ENCODE assay signal across 8 mouse cellular contexts in the genomic region with DNA sequence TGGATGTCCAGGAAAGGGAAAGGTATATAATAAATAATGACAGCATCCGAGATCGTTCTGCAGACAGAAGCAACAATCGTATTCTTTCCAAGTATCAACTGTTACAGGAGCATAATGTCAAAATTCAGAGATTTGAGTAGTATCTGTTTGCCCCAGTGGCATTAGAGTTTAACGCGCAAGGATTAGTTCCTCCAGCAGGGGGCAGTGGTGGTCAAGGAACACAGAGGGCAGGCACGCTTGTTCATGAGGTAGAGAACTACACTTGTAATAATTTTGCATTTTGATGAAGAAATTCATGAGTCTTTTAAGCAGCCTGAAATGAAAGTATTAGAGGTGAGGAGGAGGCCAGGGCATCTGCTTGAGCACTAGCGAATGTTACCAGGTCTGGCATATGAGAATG. TPM values are rescaled to one million over a fixed set of nuclear protein-coding genes. Genes with fewer than 3 reads are reported as not detected.
DNase-seq lines count a peak whose midpoint lies in the region; ATAC-seq and TF ChIP-seq lines count a peak whose summit lies in the region.
"Had no signal": no experiment of that assay in that cellular context is flagged by ENCODE, and none has a peak within 500 bp of the region (broad histone marks: within the 10 kb centered on the region; RNA-seq: fewer than 3 reads in every experiment).

No protein-coding gene starts in this region.

- TF ChIP-seq EP300 in MEL (IDR thresholded peaks at IDR 0.05; ENCODE audit: low read depth in 1 of 2, low read length in 2 of 2), result no peak

- intact Hi-C loops in left cerebral cortex, adult 2 months (cut with DNase I), result loop anchor here (1.0 to 5.0 kb wide), 4 partner anchors 63 to 676 kb away; no protein-coding TSS in a partner anchor

- ATAC-seq in embryonic facial prominence, embryonic 11.5 days (replicated peaks; ENCODE audit: insufficient number of reproducible peaks, low FRiP score, low TSS enrichment, low read depth), result no peak
- ATAC-seq in midbrain, embryonic 14.5 days (ENCODE audit: low FRiP score, low TSS enrichment), result no peak

- no peak overlapping the region for H3K4me2 ChIP-seq in embryonic facial prominence, embryonic 11.5 days (ENCODE audit: low read depth, low read length)
- H3K4me2 ChIP-seq in midbrain, embryonic 14.5 days (ENCODE audit: low read length), result no peak overlapping the region
- H3K4me2 ChIP-seq: limb, embryonic 13.5 days had no signal

- H3K36me3 ChIP-seq in MEL (ENCODE audit: control insufficient read depth in 1 of 2, insufficient read depth in 2 of 2, low read length in 2 of 2), result peaks cover 0 to 11% of the 10 kb centered on the region in 2 experiments; a peak in 2 of 4 replicates
- H3K36me3 ChIP-seq in embryonic facial prominence, embryonic 11.5 days (replicated peaks; ENCODE audit: control insufficient read depth, insufficient read depth, low read depth, low read length), result no peaks in the 10 kb centered on the region
- H3K36me3 ChIP-seq in midbrain, embryonic 14.5 days (ENCODE audit: control insufficient read depth, insufficient read depth, low read length), result no peaks in the 10 kb centered on the region
- H3K36me3 ChIP-seq: limb, embryonic 13.5 days had no signal

- TF ChIP-seq CTCF in MEL (IDR thresholded peaks at IDR 0.05 in 2 of 3, conservative IDR thresholded peaks at IDR 0.05 in 1 of 3; ENCODE audit: control insufficient read depth in 1 of 3, insufficient read depth in 1 of 3, low read depth in 2 of 3, low read length in 3 of 3, poor library complexity in 1 of 3, severe bottlenecking in 1 of 3), result peak; percentile 80 to 95 (median 92)
- peak; percentile 88 for TF ChIP-seq CTCF in left cerebral cortex, adult 2 months (IDR thresholded peaks at IDR 0.05)

- H3K27me3 ChIP-seq in MEL (ENCODE audit: control insufficient read depth in 1 of 2, insufficient read depth in 2 of 2, low read length in 2 of 2), result no peaks in the 10 kb centered on the region
- H3K27me3 ChIP-seq in embryonic facial prominence, embryonic 11.5 days (ENCODE audit: control insufficient read depth, insufficient read depth, low read length), result no peaks in the 10 kb centered on the region
- H3K27me3 ChIP-seq in midbrain, embryonic 14.5 days (ENCODE audit: control insufficient read depth, insufficient read depth, low read length), result no peaks in the 10 kb centered on the region
- H3K27me3 ChIP-seq: limb, embryonic 13.5 days had no signal

- H3K9ac ChIP-seq in MEL (ENCODE audit: control insufficient read depth, low read depth, low read length, poor library complexity, severe bottlenecking), result no peak overlapping the region
- no peak overlapping the region for H3K9ac ChIP-seq in embryonic facial prominence, embryonic 11.5 days (replicated peaks; ENCODE audit: low read length)
- H3K9ac ChIP-seq in midbrain, embryonic 14.5 days (replicated peaks; ENCODE audit: low read length), result no peak overlapping the region
- H3K9ac ChIP-seq: limb, embryonic 13.5 days had no signal

- no peak for TF ChIP-seq POLR2A in MEL (IDR thresholded peaks at IDR 0.05; ENCODE audit: control insufficient read depth in 1 of 2, insufficient read depth in 1 of 2, low read depth in 1 of 2, low read length in 2 of 2, poor library complexity in 1 of 2)

- H3K27ac ChIP-seq in MEL (ENCODE audit: control insufficient read depth, low read depth, low read length), result no peak overlapping the region
- no peak overlapping the region for H3K27ac ChIP-seq in embryonic facial prominence, embryonic 11.5 days (replicated peaks; ENCODE audit: low read depth, low read length)
- no peak overlapping the region for H3K27ac ChIP-seq in left cerebral cortex, adult 2 months
- H3K27ac ChIP-seq in midbrain, embryonic 14.5 days (replicated peaks; ENCODE audit: low read depth, low read length), result no peak overlapping the region
- H3K27ac ChIP-seq: limb, embryonic 13.5 days had no signal

- no peaks in the 10 kb centered on the region for H3K9me3 ChIP-seq in MEL (replicated peaks; ENCODE audit: insufficient read depth, low read length)
- no peaks in the 10 kb centered on the region for H3K9me3 ChIP-seq in embryonic facial prominence, embryonic 11.5 days (replicated peaks; ENCODE audit: control insufficient read depth, low read length)
- no peaks in the 10 kb centered on the region for H3K9me3 ChIP-seq in midbrain, embryonic 14.5 days (ENCODE audit: control insufficient read depth, low read length)
- H3K9me3 ChIP-seq: limb, embryonic 13.5 days had no signal

- peaks cover 0 to 10% of the 10 kb centered on the region in 2 experiments; a peak in 2 of 4 replicates for H3K4me1 ChIP-seq in MEL (ENCODE audit: control insufficient read depth in 1 of 2, insufficient read depth in 2 of 2, low read length in 2 of 2)
- H3K4me1 ChIP-seq in embryonic facial prominence, embryonic 11.5 days (ENCODE audit: control insufficient read depth, insufficient read depth, low read length), result no peaks in the 10 kb centered on the region
- no peaks in the 10 kb centered on the region for H3K4me1 ChIP-seq in midbrain, embryonic 14.5 days (ENCODE audit: control insufficient read depth, insufficient read depth, low read length)
- H3K4me1 ChIP-seq: limb, embryonic 13.5 days had no signal

- no peaks in the 10 kb centered on the region for H3K79me2 ChIP-seq in MEL (ENCODE audit: control insufficient read depth, insufficient read depth, low read length, poor library complexity)

- WGBS in embryonic facial prominence, embryonic 11.5 days, result 8% methylated on average over 7 of the region's 7 CpGs
- WGBS in midbrain, embryonic 14.5 days, result 6% methylated on average over 7 of the region's 7 CpGs

- H3K4me3 ChIP-seq in MEL (ENCODE audit: control insufficient read depth in 1 of 2, insufficient read depth in 1 of 2, low read depth in 2 of 2, low read length in 2 of 2), result no peak overlapping the region
- H3K4me3 ChIP-seq in embryonic facial prominence, embryonic 11.5 days (ENCODE audit: low read depth, low read length), result no peak overlapping the region
- no peak overlapping the region for H3K4me3 ChIP-seq in left cerebral cortex, adult 2 months
- no peak overlapping the region for H3K4me3 ChIP-seq in midbrain, embryonic 14.5 days (replicated peaks; ENCODE audit: low read depth, low read length)
- H3K4me3 ChIP-seq: limb, embryonic 13.5 days had no signal

- DNase-seq in MEL (ENCODE audit: low read depth, low spot score), result peak; percentile 86
- peak; percentile 92 for DNase-seq in adrenal gland, postnatal 14 days
- DNase-seq in embryonic facial prominence, embryonic 11.5 days (ENCODE audit: low spot score), result peak; percentile 87
- DNase-seq in heart, postnatal 4 days, result peak; percentile 90
- DNase-seq in left cerebral cortex, adult 2 months (ENCODE audit: extremely low spot score in 1 of 2, low spot score in 2 of 2), result peak; percentile 78 to 87
- DNase-seq in midbrain, embryonic 14.5 days, result peak; percentile 90
- DNase-seq in spleen, postnatal 14 days (ENCODE audit: low spot score in 2 of 2), result peak; percentile 42 to 71

- peak; percentile 98 for TF ChIP-seq RAD21 in MEL (IDR thresholded peaks at IDR 0.05; ENCODE audit: low read depth, low read length)

TF ChIP-seq in MEL, 35 proteins besides CTCF, POLR2A, EP300 and RAD21 (continues in another document):
- TF ChIP-seq POLR2AphosphoS5 (IDR thresholded peaks at IDR 0.05; ENCODE audit: borderline replicate concordance, low read depth, low read length) (no peak), UBTF (IDR thresholded peaks at IDR 0.05; ENCODE audit: borderline replicate concordance, insufficient read depth, low read depth, low read length) (no peak), MEF2A (IDR thresholded peaks at IDR 0.05; ENCODE audit: extremely low read depth, insufficient replicate concordance, low read depth, low read length, poor library complexity, severe bottlenecking) (no peak), BHLHE40 (IDR thresholded peaks at IDR 0.05; ENCODE audit: borderline replicate concordance, low read depth, low read length) (0 out of 2 replicates have a peak, but pooled peaks have one; percentile 27), TBP (IDR thresholded peaks at IDR 0.05; ENCODE audit: low read depth, low read length) (no peak), POLR2AphosphoS2 (IDR thresholded peaks at IDR 0.05; ENCODE audit: low read length) (no peak), NELFE (IDR thresholded peaks at IDR 0.05; ENCODE audit: low read depth, low read length) (no peak), ZNF384 (IDR thresholded peaks at IDR 0.05; ENCODE audit: low read depth, low read length) (no peak), E2F4 (IDR thresholded peaks at IDR 0.05; ENCODE audit: borderline replicate concordance, low read depth, low read length) (no peak), CHD1 (IDR thresholded peaks at IDR 0.05; ENCODE audit: low read depth, low read length) (no peak), ETS1 (IDR thresholded peaks at IDR 0.05; ENCODE audit: low read depth, low read length) (no peak), SIN3A (IDR thresholded peaks at IDR 0.05; ENCODE audit: low read length) (peak; percentile 36; the same call in 1 of the 2 replicates), ZMIZ1 (IDR thresholded peaks at IDR 0.05; ENCODE audit: low read depth, low read length) (no peak), KAT2A (conservative IDR thresholded peaks at IDR 0.05; ENCODE audit: low read depth, low read length) (no peak), NRF1 (IDR thresholded peaks at IDR 0.05; ENCODE audit: insufficient read depth, low read depth, low read length, poor library complexity, severe bottlenecking) (no peak), MAX (IDR thresholded peaks at IDR 0.05; ENCODE audit: low read length) (peak; percentile 33; the same call in 1 of the 2 replicates), JUND (IDR thresholded peaks at IDR 0.05; ENCODE audit: low read depth, low read length) (no peak), USF2 (IDR thresholded peaks at IDR 0.05; ENCODE audit: borderline replicate concordance in 1 of 2, insufficient read depth in 1 of 2, low read depth in 1 of 2, low read length in 2 of 2) (no peak), GATA1 (IDR thresholded peaks at IDR 0.05; ENCODE audit: low read depth, low read length) (no peak), MYC (IDR thresholded peaks at IDR 0.05; ENCODE audit: low read depth, low read length) (peak; percentile 66; the same call in 1 of the 2 replicates), RCOR1 (IDR thresholded peaks at IDR 0.05; ENCODE audit: low read depth, low read length) (no peak), USF1 (IDR thresholded peaks at IDR 0.05; ENCODE audit: low read depth, low read length) (no peak), TAL1 (IDR thresholded peaks at IDR 0.05; ENCODE audit: low read length) (no peak)

RNA-seq across cellular contexts. Expression of gene Map3k9, which starts 15.6 kb away (rescaled TPM):
- total RNA-seq in MEL (2012; rRNA removed), result not detected in 2 replicates
- polyA plus RNA-seq in MEL (2012; ENCODE audit: insufficient read depth in 1 of 2, insufficient read length in 2 of 2, low read depth in 1 of 2, low replicate concordance in 2 of 2, missing spikeins in 1 of 2), result not detected
- 1.0 and 2.0 TPM in 2 replicates for total RNA-seq in adrenal gland, postnatal 14 days (2021)
- polyA plus RNA-seq in embryonic facial prominence, embryonic 11.5 days (2014; fragmentation: Nextera tagmentation; extraction: Ambion mirVana), result 1.3 and 1.4 TPM in 2 replicates
- under 1 TPM; 0.31 to 0.72 TPM for total RNA-seq in heart, postnatal 4 days (2021)
- 10 to 100 TPM; 63.3 to 68.9 TPM for total RNA-seq in left cerebral cortex, adult 2 months (2021)
- 12.4 TPM in 2 replicates for polyA plus RNA-seq in midbrain, embryonic 14.5 days (2014; fragmentation: Nextera tagmentation; extraction: Ambion mirVana)

Comparison
In these comparisons a context has a peak if more than half of its experiments do, and no peak if none do; other contexts are left out.
1. RNA of gene Map3k9, which starts 15.6 kb away (total RNA-seq): 63.3 to 68.9 TPM in left cerebral cortex, adult 2 months; 1.0 to 2.0 TPM in adrenal gland, postnatal 14 days, 0.31 to 0.72 TPM in heart, postnatal 4 days and not detected in MEL; every median in the first group is over 10 times any median in the second.
2. Peak in every context shown above with its lines, with median percentiles within 50 percentile points of each other: DNase-seq.